Mouse (Mus musculus) cerebellum, adult 2 months (tissue): ENCODE results near the gene Nit2.

ENCODE experiments used
- CTCF ChIP-seq: fragments of 200-500 bp; IDR thresholded peaks from 2 replicates; pipeline ENCODE4 v1.5.1; 2011; ENCODE audit warnings: low read depth, mild to moderate bottlenecking, control low read depth, low read length, moderate library complexity, borderline replicate concordance; ENCODE audit not compliant: insufficient read depth
- POLR2A ChIP-seq: fragments of 200-500 bp; IDR thresholded peaks from 2 replicates; pipeline ENCODE4 v1.6.1; 2011; ENCODE audit warnings: low read length, control low read depth, borderline replicate concordance; ENCODE audit not compliant: insufficient read depth

DNA sequence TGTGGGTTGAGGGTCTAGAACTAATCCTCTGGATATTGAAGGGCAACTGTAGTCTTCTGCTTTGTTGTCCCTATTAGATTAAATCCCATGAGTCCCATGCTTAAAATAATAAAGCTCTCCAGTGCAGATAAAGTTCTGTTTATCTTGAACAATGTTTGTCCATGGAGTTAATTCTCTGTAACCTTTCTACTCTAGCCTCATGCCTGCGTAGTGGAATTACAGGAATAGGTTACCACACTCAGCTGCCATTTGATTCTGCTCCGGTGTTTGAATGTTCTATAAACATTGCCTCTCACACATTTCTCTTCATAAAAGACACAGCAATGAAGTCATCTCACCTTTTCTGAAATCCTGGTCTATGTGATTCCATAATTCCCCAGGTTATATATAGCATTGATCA is 39.3 kb downstream of the Nit2 start:
- TF ChIP-seq CTCF (no peak), POLR2A (no peak)
